Mouse (Mus musculus): ENCODE results near the gene Lnpep.

DNA sequence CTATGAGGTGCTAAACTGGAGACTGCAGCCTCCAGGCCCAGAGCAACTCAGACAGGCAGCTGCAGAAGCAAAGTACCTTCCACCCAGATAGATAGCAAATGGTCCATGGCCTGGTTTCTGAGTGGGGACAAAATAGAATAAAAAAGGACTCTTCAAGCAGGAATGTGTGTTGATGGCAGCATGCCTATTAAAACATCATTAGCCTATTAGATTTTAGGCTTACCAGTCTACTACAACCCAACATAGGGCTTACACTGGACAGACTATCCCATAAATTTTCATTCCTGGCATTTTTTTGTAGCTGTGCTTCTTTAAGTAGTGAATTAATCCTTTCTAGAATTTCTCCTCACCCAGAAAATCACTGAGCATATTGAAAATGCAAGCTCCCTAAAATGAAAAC is 7.1 kb upstream of the Lnpep start:
- no peak for TF ChIP-seq POLR2A (IDR thresholded peaks at IDR 0.05; ENCODE audit: insufficient read length, low read depth)
- no peak for TF ChIP-seq MYOG (IDR thresholded peaks at IDR 0.05; ENCODE audit: control insufficient read depth in 1 of 3, insufficient read depth in 1 of 3, insufficient read length in 2 of 3, low read depth in 2 of 3)
- TF ChIP-seq MAX (IDR thresholded peaks at IDR 0.05; ENCODE audit: low read depth) = no peak
- TF ChIP-seq REST (IDR thresholded peaks at IDR 0.05; ENCODE audit: insufficient read depth, insufficient read length) = no peak
- TF ChIP-seq USF1 (IDR thresholded peaks at IDR 0.05; ENCODE audit: low read depth) = no peak
- TF ChIP-seq SRF (IDR thresholded peaks at IDR 0.05; ENCODE audit: control insufficient read depth, insufficient read length, low read depth) = no peak
- TF ChIP-seq POLR2AphosphoS2 (IDR thresholded peaks at IDR 0.05; ENCODE audit: insufficient read length, low read depth) = no peak
- TF ChIP-seq TCF12 (IDR thresholded peaks at IDR 0.05; ENCODE audit: insufficient read depth, poor library complexity, severe bottlenecking) = no peak
- TF ChIP-seq CEBPB (IDR thresholded peaks at IDR 0.05; ENCODE audit: insufficient read depth, poor library complexity, severe bottlenecking) = no peak
